Mouse (Mus musculus) heart, embryonic 13.5 days (tissue): ENCODE data around the gene Ptf1a. TPM values are rescaled to one million over a fixed set of nuclear protein-coding genes. Genes with fewer than 3 reads are reported as not detected.

Source experiments
- ATAC-seq: fragments of 200-750 bp; cut with Nextera tagmentation; 2 replicates; pipeline ENCODE4 v1.8.0; 2017; ENCODE audit warnings: moderate TSS enrichment; ENCODE audit not compliant: insufficient number of reproducible peaks, low FRiP score, low TSS enrichment; ENCODE audit errors: extremely low read depth
- H3K27ac ChIP-seq: fragments of 300-500 bp; sonication (generic); replicated peaks from 2 replicates; pipeline ENCODE4 v1.5.1; 2015; ENCODE audit warnings: moderate library complexity, mild to moderate bottlenecking, inconsistent platforms
- H3K27me3 ChIP-seq: fragments of 300-500 bp; sonication (generic); replicated peaks from 2 replicates; pipeline ENCODE4 v1.6.1; 2015; ENCODE audit warnings: mild to moderate bottlenecking, inconsistent platforms
- H3K36me3 ChIP-seq: fragments of 300-500 bp; sonication (generic); 2 replicates; pipeline ENCODE4 v1.6.1; 2015; ENCODE audit warnings: mild to moderate bottlenecking, inconsistent platforms
- H3K4me1 ChIP-seq: fragments of 300-500 bp; sonication (generic); 2 replicates; pipeline ENCODE4 v1.6.1; 2015; ENCODE audit warnings: inconsistent platforms
- H3K4me2 ChIP-seq: fragments of 300-500 bp; sonication (generic); 2 replicates; pipeline ENCODE4 v1.6.1; 2015; ENCODE audit warnings: inconsistent platforms, mild to moderate bottlenecking, moderate library complexity
- H3K4me3 ChIP-seq: fragments of 300-500 bp; sonication (generic); 2 replicates; pipeline ENCODE4 v1.5.1; 2015; ENCODE audit warnings: moderate library complexity, mild to moderate bottlenecking, inconsistent platforms
- H3K9ac ChIP-seq: fragments of 300-500 bp; sonication (generic); 2 replicates; pipeline ENCODE4 v1.6.1; 2015; ENCODE audit warnings: inconsistent platforms, mild to moderate bottlenecking, moderate library complexity
- H3K9me3 ChIP-seq: fragments of 300-500 bp; sonication (generic); 2 replicates; pipeline ENCODE4 v1.6.1; 2016; ENCODE audit warnings: inconsistent platforms
- WGBS: fragments of 180-500 bp; shearing (Covaris S2); methylation state at CpG from one replicate; pipeline ENCODE4 v1.1.7; 2015; ENCODE audit warnings: mixed read lengths; 5-methylcytosine and 5-hydroxymethylcytosine counted together
- polyA plus RNA-seq: library from polyadenylated mRNA; unstranded; fragments of >200 nt; fragmentation: Nextera tagmentation; extraction: Ambion mirVana; gene quantifications from 2 replicates; pipeline ENCODE4 v1.2.1, GENCODE M21; 2015

Ptf1a gene
- not detected in 2 replicates for polyA plus RNA-seq

DNA sequence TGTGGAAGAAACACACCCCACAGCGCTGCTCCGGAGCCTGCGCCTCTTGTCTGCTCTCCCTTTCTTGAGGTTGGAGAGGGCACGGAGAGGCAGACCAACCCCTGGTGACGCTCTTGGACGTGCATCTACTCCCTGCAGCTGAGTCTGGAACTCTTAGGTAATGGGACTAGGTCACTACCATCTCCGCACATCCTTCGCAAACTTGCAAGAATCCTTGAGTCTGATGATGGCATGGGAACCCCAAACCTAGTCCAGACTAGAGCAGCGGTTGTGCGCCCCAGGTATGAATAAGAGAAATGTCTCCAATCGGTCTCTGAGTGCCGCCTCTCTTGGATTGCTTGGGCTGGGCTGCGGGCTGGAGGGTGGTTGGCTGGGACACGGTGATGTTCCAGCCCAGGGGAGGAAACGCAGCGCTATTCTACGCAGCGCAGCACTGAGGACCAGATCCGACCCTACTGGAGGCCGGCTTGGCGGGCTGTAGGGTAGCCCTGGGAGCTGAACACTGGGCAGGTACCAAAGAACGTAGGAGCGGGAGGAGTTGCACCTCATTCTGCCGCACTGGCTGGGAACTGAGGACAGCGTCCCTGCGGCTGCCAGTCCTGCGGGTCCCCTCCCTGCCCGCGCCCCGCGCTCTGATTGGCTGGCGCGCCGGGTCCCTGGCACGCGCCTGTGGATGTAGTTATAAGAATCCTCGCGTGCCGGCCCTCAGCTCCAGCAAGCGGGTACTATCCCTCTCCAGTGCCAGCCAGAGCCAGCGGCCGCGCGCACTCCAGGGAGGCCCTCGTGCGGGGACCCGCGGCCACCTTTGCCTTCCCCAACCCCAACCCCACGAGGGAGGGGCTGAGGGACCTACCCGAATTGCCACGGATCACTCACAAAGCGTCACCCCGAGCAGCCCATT is at the start of gene Ptf1a:
TSS of gene Ptf1a (plus strand) at position 733 of the 901 bp plus-strand sequence.
- Histone ChIP-seq H3K27me3 (peaks cover 98% of the 10 kb centered on the region), H3K9me3 (no peaks in the 10 kb centered on the region), H3K4me3 (peak within 1 kb of the TSS; percentile 42), H3K27ac (no peak within 1 kb of the TSS), H3K9ac (no peak within 1 kb of the TSS), H3K4me2 (peak within 1 kb of the TSS; percentile 65), H3K36me3 (no peaks in the 10 kb centered on the region), H3K4me1 (peaks cover 22% of the 10 kb centered on the region)
- under 1% methylated on average over 44 of the region's 53 CpGs for WGBS
- ATAC-seq, result no peak

GRCm38 (mm10) chr2:19405409-19405808 is 40.1 kb upstream of the Ptf1a start:
- Histone ChIP-seq H3K27me3 (no peaks in the 10 kb centered on the region), H3K36me3 (no peaks in the 10 kb centered on the region), H3K4me3 (no peak overlapping the region), H3K27ac (no peak overlapping the region), H3K4me1 (no peaks in the 10 kb centered on the region), H3K9me3 (no peaks in the 10 kb centered on the region), H3K9ac (no peak overlapping the region), H3K4me2 (no peak overlapping the region)
- WGBS, result 49% methylated on average over 5 of the region's 5 CpGs
- ATAC-seq, result no peak

- Histone ChIP-seq H3K4me3 (no peak overlapping the region), H3K36me3 (no peaks in the 10 kb centered on the region), H3K4me2 (no peak overlapping the region), H3K27ac (no peak overlapping the region), H3K27me3 (no peaks in the 10 kb centered on the region), H3K9me3 (0 out of 2 replicates have a peak, but pooled peaks cover 2% of the 10 kb centered on the region), H3K9ac (no peak overlapping the region), H3K4me1 (no peaks in the 10 kb centered on the region)
- WGBS, result 50% methylated on average over 3 of the region's 3 CpGs
- ATAC-seq, result no peak
These were observed 38.9 kb upstream of the Ptf1a start for GRCm38 (mm10) chr2:19406531-19406930.

DNA sequence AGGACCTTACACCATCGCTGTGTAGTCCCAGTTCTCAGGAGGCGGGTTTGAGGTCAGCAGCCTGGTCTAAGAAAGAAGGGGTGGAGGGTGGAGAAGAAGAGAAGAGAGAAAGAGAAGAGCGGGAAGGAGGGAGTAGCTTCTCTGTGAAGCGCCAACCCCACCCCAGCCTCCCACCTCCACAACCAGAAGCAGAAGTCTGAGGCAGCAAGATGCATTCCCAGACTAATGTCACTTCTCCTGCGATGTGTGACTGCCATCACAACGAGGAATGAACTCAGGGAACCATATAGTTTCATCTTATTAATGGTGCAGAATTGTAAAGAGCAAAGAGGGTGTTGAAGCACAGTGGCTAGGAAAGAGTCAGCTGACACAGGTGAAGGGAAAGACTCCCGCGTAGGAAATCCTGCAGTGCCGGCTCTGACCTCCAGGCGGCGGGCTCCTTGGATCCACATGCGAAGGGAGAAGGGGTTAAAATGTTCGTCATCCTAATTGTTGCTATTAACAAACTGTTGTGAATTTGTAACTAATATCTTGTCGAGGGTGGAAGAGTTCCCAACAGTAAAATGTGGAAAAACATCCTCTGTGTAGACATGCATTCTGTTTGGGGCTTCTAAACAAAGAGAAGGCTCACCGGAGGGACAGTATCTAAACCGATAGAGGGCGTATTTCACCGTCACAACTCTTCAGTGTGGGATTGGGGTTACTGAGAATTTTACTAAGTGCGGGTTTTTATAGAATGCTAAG is 31.1 kb upstream of the Ptf1a start:
- 19% methylated on average over 19 of the region's 19 CpGs for WGBS
- peaks cover 4% of the 10 kb centered on the region; the same call in 1 of the 2 replicates for H3K4me1 ChIP-seq
- 0 out of 2 replicates have a peak, but pooled peaks cover 5% of the 10 kb centered on the region for H3K9me3 ChIP-seq
- peaks cover 25% of the 10 kb centered on the region for H3K27me3 ChIP-seq
- peak overlapping the region; percentile 69 for H3K4me2 ChIP-seq
- H3K36me3 ChIP-seq, result no peaks in the 10 kb centered on the region
- H3K9ac ChIP-seq, result peak overlapping the region; percentile 53
- H3K27ac ChIP-seq, result no peak overlapping the region
- ATAC-seq, result no peak
- peak overlapping the region; percentile 45 for H3K4me3 ChIP-seq

GRCm38 (mm10) chr2:19415063-19415521 is 30.4 kb upstream of the Ptf1a start:
- 2% methylated on average over 6 of the region's 6 CpGs for WGBS
- Histone ChIP-seq H3K9ac (peak overlapping the region; percentile 53; the same call in 1 of the 2 replicates), H3K36me3 (no peaks in the 10 kb centered on the region), H3K4me2 (peak overlapping the region; percentile 69), H3K9me3 (0 out of 2 replicates have a peak, but pooled peaks cover 5% of the 10 kb centered on the region), H3K4me1 (peaks cover 4% of the 10 kb centered on the region; the same call in 1 of the 2 replicates), H3K27me3 (peaks cover 32% of the 10 kb centered on the region), H3K4me3 (peak overlapping the region; percentile 45), H3K27ac (no peak overlapping the region)
- ATAC-seq, result no peak

- H3K27me3 ChIP-seq, result peaks cover 37% of the 10 kb centered on the region
- H3K4me2 ChIP-seq, result no peak overlapping the region
- ATAC-seq, result no peak
- 0 out of 2 replicates have a peak, but pooled peaks cover 5% of the 10 kb centered on the region for H3K9me3 ChIP-seq
- no peak overlapping the region for H3K27ac ChIP-seq
- H3K9ac ChIP-seq, result no peak overlapping the region
- H3K4me1 ChIP-seq, result peaks cover 4% of the 10 kb centered on the region; the same call in 1 of the 2 replicates
- H3K4me3 ChIP-seq, result no peak overlapping the region
- H3K36me3 ChIP-seq, result no peaks in the 10 kb centered on the region
- 56% methylated on average over 6 of the region's 6 CpGs for WGBS
These were observed 29.4 kb upstream of the Ptf1a start for GRCm38 (mm10) chr2:19416066-19416465.

DNA sequence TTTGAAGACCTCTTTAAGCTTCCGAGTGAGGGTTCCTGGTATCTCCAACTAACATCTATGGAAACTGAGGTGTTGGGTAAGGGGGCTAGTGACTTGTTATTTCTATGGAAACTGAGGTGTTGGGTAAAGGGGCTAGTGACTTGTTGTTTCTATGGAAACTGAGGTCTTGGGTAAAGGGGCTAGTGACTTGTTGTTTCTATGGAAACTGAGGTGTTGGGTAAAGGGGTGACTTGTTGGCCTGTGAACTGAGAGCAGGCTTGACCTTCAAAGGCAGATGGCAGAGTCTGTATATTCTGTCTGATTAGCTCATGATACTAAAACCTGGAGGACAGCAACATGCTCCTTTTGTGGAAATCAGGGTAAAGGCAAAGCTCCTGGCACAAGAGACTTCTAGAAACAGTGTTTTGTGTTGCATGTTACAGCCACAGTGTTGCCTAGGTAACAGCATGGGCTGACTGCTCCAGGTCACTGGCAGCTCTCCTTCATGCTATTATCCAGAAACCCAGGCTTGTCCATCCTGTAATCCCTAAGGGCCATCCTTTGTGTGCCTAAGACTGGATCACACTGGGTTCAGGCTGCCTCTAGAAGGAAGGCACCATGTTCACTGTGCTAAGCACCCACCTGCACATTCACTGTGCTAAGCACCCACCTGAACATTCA is 25.6 kb upstream of the Ptf1a start:
- Histone ChIP-seq H3K9me3 (no peaks in the 10 kb centered on the region), H3K36me3 (no peaks in the 10 kb centered on the region), H3K27me3 (peaks cover 67% of the 10 kb centered on the region), H3K27ac (no peak overlapping the region), H3K9ac (no peak overlapping the region), H3K4me3 (no peak overlapping the region), H3K4me2 (no peak overlapping the region), H3K4me1 (peaks cover 1% of the 10 kb centered on the region; the same call in 1 of the 2 replicates)
- ATAC-seq, result no peak
- WGBS, result 46% methylated on average over 1 of the region's 1 CpGs

DNA sequence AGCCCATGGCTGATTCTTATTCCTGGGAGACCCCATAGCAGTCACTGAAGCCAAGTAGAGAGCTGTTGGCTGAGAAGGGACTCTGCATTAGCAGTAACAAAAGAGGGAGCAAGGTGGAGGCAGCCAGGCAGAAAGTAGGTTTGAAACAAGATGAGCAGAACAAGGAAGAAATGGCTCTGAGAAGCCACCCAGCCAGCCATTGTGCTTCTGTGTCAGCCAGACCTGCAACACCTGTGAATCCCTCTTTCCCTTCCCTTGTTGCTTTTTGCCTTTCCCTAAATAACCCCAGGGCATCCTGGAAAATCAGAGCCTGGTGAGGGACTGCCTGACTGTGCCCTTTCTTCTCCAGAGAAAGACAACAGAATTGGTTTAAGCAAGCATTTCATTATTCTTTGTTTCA is 23.2 kb upstream of the Ptf1a start:
- Histone ChIP-seq H3K36me3 (no peaks in the 10 kb centered on the region), H3K9ac (no peak overlapping the region), H3K27ac (no peak overlapping the region), H3K4me3 (no peak overlapping the region), H3K4me2 (no peak overlapping the region), H3K4me1 (no peaks in the 10 kb centered on the region), H3K27me3 (peaks cover 75% of the 10 kb centered on the region), H3K9me3 (no peaks in the 10 kb centered on the region)
- ATAC-seq, result no peak

DNA sequence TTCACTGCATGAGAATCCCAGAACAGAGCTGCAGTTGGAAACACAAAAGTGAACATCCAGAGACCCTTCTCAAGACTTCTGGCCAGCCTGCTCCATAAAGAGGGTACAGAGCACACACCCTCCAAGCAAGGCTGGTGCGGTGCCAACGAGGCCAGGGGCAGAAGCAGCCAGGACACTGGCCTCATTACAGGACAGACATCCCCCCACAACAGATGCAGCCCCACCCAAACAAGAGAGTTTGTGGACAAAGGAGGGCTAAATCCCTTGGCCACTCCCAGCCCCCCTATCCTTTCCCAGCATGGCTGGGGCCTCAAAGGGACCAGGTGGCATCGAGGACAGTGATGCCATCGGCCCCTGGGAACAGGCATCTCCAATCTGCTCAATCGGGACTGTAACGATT is 22.4 kb upstream of the Ptf1a start:
- Histone ChIP-seq H3K9me3 (no peaks in the 10 kb centered on the region), H3K9ac (no peak overlapping the region), H3K4me3 (no peak overlapping the region), H3K36me3 (no peaks in the 10 kb centered on the region), H3K4me2 (no peak overlapping the region), H3K27me3 (peaks cover 81% of the 10 kb centered on the region), H3K27ac (no peak overlapping the region), H3K4me1 (no peaks in the 10 kb centered on the region)
- 77% methylated on average over 6 of the region's 6 CpGs for whole genome bisulfite sequencing
- ATAC-seq, result no peak

DNA sequence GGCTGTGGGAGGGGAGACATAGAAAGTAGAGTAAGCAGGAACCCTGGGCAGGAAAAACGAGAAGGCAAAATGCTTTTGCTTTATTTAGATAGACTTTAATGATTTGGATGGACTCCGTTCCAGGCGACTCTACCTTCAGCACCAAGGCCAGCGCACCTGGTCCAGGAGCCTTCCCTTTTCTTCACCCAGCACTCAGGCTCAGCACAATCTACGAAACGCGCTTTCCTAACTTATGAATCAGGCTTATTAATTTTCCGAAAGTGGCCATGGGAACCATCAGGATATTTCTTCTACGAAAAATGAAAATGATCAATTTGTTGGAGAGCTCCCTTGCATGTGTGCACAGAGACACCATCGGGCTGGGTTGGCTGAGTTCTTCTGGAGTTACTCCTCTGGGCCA is 16.4 kb upstream of the Ptf1a start:
- Histone ChIP-seq H3K4me1 (peaks cover 18% of the 10 kb centered on the region), H3K4me2 (no peak overlapping the region), H3K27ac (no peak overlapping the region), H3K9me3 (no peaks in the 10 kb centered on the region), H3K36me3 (no peaks in the 10 kb centered on the region), H3K4me3 (no peak overlapping the region), H3K9ac (no peak overlapping the region), H3K27me3 (peaks cover 95% of the 10 kb centered on the region)
- ATAC-seq, result no peak
- WGBS, result 6% methylated on average over 10 of the region's 10 CpGs
